Mouse (Mus musculus) embryonic fibroblast, embryonic 13.5 days (primary cell): ENCODE results near the gene Igfn1.

Experiments
- CTCF ChIP-seq: IDR thresholded peaks from 2 replicates; pipeline ENCODE4 v1.5.1; 2011; ENCODE audit warnings: mild to moderate bottlenecking, control low read depth, low read length, moderate library complexity, borderline replicate concordance; ENCODE audit not compliant: insufficient read depth
- POLR2A ChIP-seq: IDR thresholded peaks from 2 replicates; pipeline ENCODE4 v1.6.1; 2011; ENCODE audit warnings: low read depth, mild to moderate bottlenecking, control low read depth, low read length, moderate library complexity

DNA sequence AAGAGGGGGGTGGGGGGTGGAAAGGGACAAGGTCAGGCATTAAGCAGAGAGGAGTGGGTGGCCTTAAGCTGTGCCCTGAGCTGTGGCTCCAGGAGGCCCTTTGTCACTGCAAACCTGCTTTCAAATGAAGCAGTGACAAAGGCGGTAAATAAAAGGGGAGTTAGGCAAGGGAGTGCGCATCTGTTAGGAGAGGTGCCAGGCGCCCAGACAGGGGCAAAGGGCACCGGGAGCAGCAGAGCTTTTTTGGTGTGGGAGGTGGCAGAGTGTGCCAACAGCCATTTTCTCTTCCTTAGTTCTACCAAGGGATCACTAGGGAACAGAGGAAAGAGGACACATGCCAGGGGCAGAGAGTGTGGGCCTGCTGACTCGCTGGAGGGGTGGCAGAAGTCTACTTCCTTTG, 88.9 kb downstream of the Igfn1 start:
- TF ChIP-seq CTCF: no peak
- TF ChIP-seq POLR2A: no peak
